Mouse (Mus musculus) heart, adult 2 months (tissue): ENCODE data around the gene Psmd12.

Experiments used
- CTCF ChIP-seq: fragments of 200-600 bp; IDR thresholded peaks from 2 replicates; pipeline ENCODE4 v1.8.1; 2022; ENCODE audit warnings: antibody characterized with exemption, mild to moderate bottlenecking, moderate library complexity
- EP300 ChIP-seq: fragments of 200-500 bp; IDR thresholded peaks from 2 replicates; pipeline ENCODE4 v1.6.1; 2011; ENCODE audit warnings: low read depth, low read length, control low read depth; ENCODE audit not compliant: insufficient read depth
- POLR2A ChIP-seq: fragments of 200-500 bp; IDR thresholded peaks from 2 replicates; pipeline ENCODE4 v1.6.1; 2011; ENCODE audit warnings: mild to moderate bottlenecking, low read depth, low read length, control low read depth; ENCODE audit not compliant: insufficient read depth

DNA sequence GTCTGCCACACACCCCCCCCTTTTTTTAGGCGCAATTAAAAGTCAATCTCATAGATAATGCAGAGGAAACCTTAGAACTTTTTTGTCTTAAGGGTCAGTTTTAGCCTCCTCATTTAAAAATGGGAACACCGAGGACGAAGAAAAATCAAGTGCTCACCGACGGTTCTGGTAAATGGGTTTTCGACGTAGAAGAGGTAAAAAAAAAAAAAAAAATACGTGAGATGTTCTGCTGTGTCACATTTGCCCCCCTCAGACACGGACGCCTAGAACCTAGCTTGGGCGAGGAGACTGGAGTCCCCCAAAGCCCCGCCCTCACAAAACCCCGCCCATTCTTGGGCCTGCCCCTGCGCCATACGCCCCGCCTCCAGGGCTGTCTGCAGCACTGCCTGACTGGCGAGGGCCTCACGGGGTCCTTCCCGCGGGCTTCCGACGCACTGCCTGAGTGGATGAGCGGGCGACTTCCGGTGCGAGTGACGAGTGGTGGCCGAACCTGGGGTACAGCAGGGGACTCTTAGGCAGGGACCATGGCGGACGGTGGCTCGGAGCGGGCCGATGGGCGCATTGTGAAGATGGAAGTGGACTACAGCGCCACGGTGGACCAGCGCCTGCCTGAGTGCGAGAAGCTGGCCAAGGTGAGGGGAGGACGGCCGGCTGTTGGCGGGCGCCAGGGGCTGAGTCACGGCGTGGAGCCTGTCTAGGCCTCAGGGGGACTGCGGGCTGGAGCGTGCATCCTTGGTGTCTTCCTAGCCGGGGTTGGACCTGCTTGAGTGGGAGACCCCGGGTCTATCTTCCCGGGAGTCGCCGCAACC is at the start of gene Psmd12:
- peak; percentile 87 for TF ChIP-seq POLR2A
- no peak for TF ChIP-seq CTCF
- TF ChIP-seq EP300, result peak; percentile 90
